Mouse (Mus musculus) neural tube, embryonic 13.5 days (tissue): ENCODE data around the gene Cd53. TPM values are rescaled to one million over a fixed set of nuclear protein-coding genes. Genes with fewer than 3 reads are reported as not detected.

Experiments used
- ATAC-seq: fragments of 200-750 bp; cut with Nextera tagmentation; 2 replicates; pipeline ENCODE4 v1.8.0; 2017; ENCODE audit warnings: low read depth, mild to moderate bottlenecking, moderate TSS enrichment, moderate library complexity
- H3K27ac ChIP-seq: fragments of 300-500 bp; sonication (generic); replicated peaks from 2 replicates; pipeline ENCODE4 v1.5.1; 2015; ENCODE audit warnings: moderate library complexity, mild to moderate bottlenecking, inconsistent platforms
- H3K27me3 ChIP-seq: fragments of 300-500 bp; sonication (generic); 2 replicates; pipeline ENCODE4 v1.6.1; 2015; ENCODE audit warnings: mild to moderate bottlenecking, inconsistent platforms
- H3K36me3 ChIP-seq: fragments of 300-500 bp; sonication (generic); 2 replicates; pipeline ENCODE4 v1.6.1; 2015; ENCODE audit warnings: mild to moderate bottlenecking, inconsistent platforms
- H3K4me1 ChIP-seq: fragments of 300-500 bp; sonication (generic); replicated peaks from 2 replicates; pipeline ENCODE4 v1.6.1; 2015; ENCODE audit warnings: inconsistent platforms
- H3K4me2 ChIP-seq: fragments of 300-500 bp; sonication (generic); 2 replicates; pipeline ENCODE4 v1.6.1; 2015; ENCODE audit warnings: inconsistent platforms, mild to moderate bottlenecking, moderate library complexity
- H3K4me3 ChIP-seq: fragments of 300-500 bp; sonication (generic); 2 replicates; pipeline ENCODE4 v1.5.1; 2015; ENCODE audit warnings: mild to moderate bottlenecking, inconsistent platforms
- H3K9ac ChIP-seq: fragments of 300-500 bp; sonication (generic); 2 replicates; pipeline ENCODE4 v1.6.1; 2015; ENCODE audit warnings: moderate library complexity, mild to moderate bottlenecking, inconsistent platforms
- H3K9me3 ChIP-seq: fragments of 300-500 bp; sonication (generic); 2 replicates; pipeline ENCODE4 v1.6.1; 2016; ENCODE audit warnings: inconsistent platforms
- WGBS: fragments of 180-500 bp; shearing (Covaris S2); methylation state at CpG from one replicate; pipeline ENCODE4 v1.1.7; 2015; 5-methylcytosine and 5-hydroxymethylcytosine counted together
- polyA plus RNA-seq: library from polyadenylated mRNA; unstranded; fragments of >200 nt; fragmentation: Nextera tagmentation; extraction: Ambion mirVana; gene quantifications from 2 replicates; pipeline ENCODE4 v1.2.1, GENCODE M21; 2015

Gene Cd53
- 5.5 and 6.9 TPM in 2 replicates for polyA plus RNA-seq

GRCm38 (mm10) chr3:106789930-106790329 is at the start of gene Cd53:
TSS of gene Cd53 (minus strand) at chr3:106790149.
- no peak within 1 kb of the TSS for H3K9ac ChIP-seq
- 88% methylated on average over 2 of the region's 2 CpGs for WGBS

GRCm38 (mm10) chr3:106832107-106832506 is 42.2 kb upstream of the Cd53 start:
- H3K9me3 ChIP-seq: peaks cover 15% of the 10 kb centered on the region; the same call in 1 of the 2 replicates
- H3K9ac ChIP-seq: no peak overlapping the region
- no peak overlapping the region for H3K27ac ChIP-seq
- no peaks in the 10 kb centered on the region for H3K27me3 ChIP-seq
- no peaks in the 10 kb centered on the region for H3K36me3 ChIP-seq
- no peaks in the 10 kb centered on the region for H3K4me1 ChIP-seq
- ATAC-seq: no peak
- no peak overlapping the region for H3K4me3 ChIP-seq
- 100% methylated on average over 1 of the region's 1 CpGs for WGBS
- H3K4me2 ChIP-seq: no peak overlapping the region

More at GRCm38 (mm10) chr3:106789930-106790329, at the start of gene Cd53:
- no peaks in the 10 kb centered on the region for H3K4me1 ChIP-seq
- no peaks in the 10 kb centered on the region for H3K36me3 ChIP-seq
- no peak for ATAC-seq
- no peak within 1 kb of the TSS for H3K4me3 ChIP-seq
- H3K4me2 ChIP-seq: no peak within 1 kb of the TSS
- H3K27me3 ChIP-seq: no peaks in the 10 kb centered on the region
- no peak within 1 kb of the TSS for H3K27ac ChIP-seq
- peaks cover 6% of the 10 kb centered on the region; the same call in 1 of the 2 replicates for H3K9me3 ChIP-seq

DNA sequence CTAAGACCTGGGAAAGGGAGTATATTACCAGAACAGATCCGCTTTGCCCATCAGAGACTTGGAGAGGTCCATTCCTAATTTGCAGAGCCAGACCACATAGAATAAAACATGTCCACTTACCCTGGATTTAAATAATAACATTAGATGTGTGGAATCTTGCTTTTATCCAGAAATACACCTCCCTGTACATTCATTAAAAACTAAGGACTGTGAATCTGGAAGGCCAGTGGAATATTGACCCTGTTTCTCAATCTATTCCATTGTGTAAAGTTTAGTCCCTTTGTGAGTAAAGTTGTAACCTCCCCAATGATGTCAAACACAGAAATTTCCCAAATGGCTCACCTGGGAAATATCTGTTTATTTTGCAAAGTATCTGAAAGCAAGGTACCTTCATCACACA is 36.2 kb upstream of the Cd53 start, which contains the start of gene Olfr266:
TSS of gene Olfr266 (minus strand) at position 101 of the 400 bp plus-strand sequence.
- no peak within 1 kb of the TSS for H3K27ac ChIP-seq
- H3K9me3 ChIP-seq: no peaks in the 10 kb centered on the region
- H3K4me3 ChIP-seq: no peak within 1 kb of the TSS
- ATAC-seq: no peak
- H3K36me3 ChIP-seq: no peaks in the 10 kb centered on the region
- no peak within 1 kb of the TSS for H3K4me2 ChIP-seq
- no peaks in the 10 kb centered on the region for H3K4me1 ChIP-seq
- H3K9ac ChIP-seq: no peak within 1 kb of the TSS
- 78% methylated on average over 1 of the region's 1 CpGs for WGBS
- no peaks in the 10 kb centered on the region for H3K27me3 ChIP-seq

GRCm38 (mm10) chr3:106817676-106818075 is 27.7 kb upstream of the Cd53 start:
- H3K4me1 ChIP-seq: no peaks in the 10 kb centered on the region
- H3K4me2 ChIP-seq: no peak overlapping the region
- no peak for ATAC-seq
- H3K27ac ChIP-seq: no peak overlapping the region
- 0 out of 2 replicates have a peak, but pooled peaks cover 3% of the 10 kb centered on the region for H3K9me3 ChIP-seq
- WGBS: 84% methylated on average over 2 of the region's 2 CpGs
- no peak overlapping the region for H3K9ac ChIP-seq
- no peaks in the 10 kb centered on the region for H3K27me3 ChIP-seq
- no peak overlapping the region for H3K4me3 ChIP-seq
- H3K36me3 ChIP-seq: no peaks in the 10 kb centered on the region

- no peaks in the 10 kb centered on the region for H3K4me1 ChIP-seq
- ATAC-seq: no peak
- H3K9ac ChIP-seq: no peak overlapping the region
- no peak overlapping the region for H3K4me2 ChIP-seq
- no peaks in the 10 kb centered on the region for H3K27me3 ChIP-seq
- H3K27ac ChIP-seq: no peak overlapping the region
- H3K9me3 ChIP-seq: no peaks in the 10 kb centered on the region
- H3K36me3 ChIP-seq: no peaks in the 10 kb centered on the region
- WGBS: 74% methylated on average over 2 of the region's 2 CpGs
- no peak overlapping the region for H3K4me3 ChIP-seq
These were observed 19.2 kb upstream of the Cd53 start for GRCm38 (mm10) chr3:106808972-106809695.

DNA sequence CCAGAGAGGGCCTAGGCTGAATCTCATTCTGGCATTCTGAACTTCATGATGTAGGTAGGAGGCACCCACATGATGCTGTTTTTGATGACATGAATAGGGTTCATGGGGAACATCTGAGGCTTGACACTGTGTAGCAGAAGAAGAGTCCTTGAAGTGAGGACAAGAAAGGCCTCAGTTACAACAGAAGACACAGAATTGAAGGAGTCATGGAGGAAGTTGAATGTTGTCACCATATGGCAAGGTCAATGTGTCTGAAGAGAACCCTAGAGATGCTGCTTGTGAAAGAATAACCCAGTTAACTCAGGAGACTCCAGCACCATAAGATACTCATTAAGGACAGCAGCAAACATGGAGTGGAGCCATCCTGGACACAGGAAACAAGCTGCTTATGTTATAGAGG is 8.1 kb upstream of the Cd53 start:
- H3K27ac ChIP-seq: no peak overlapping the region

DNA sequence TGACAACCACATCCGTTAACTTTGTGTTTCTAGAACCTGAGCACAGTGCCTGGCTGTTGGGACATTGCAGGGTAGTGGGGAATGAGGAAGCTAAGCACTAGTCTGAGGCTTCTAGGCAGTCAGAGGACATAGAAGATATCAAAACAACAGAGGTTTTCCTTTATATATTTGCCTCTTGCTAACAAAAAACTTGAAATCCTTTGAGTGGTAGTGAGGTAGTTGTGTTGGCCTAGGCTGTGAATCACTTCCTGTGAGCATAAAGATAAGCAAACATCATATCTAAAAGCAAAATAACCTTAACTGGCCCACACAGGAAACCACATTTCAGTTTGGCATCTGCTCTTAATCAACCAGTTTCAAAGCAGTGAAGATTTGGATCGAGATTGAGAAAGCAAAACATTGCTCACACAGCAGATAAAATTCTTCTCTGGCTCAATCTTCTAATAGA is 1.5 kb downstream of the Cd53 start:
- Histone ChIP-seq H3K4me1 (no peaks in the 10 kb centered on the region), H3K9me3 (peaks cover 3% of the 10 kb centered on the region; the same call in 1 of the 2 replicates), H3K27ac (no peak overlapping the region), H3K27me3 (no peaks in the 10 kb centered on the region), H3K4me3 (no peak overlapping the region), H3K4me2 (no peak overlapping the region), H3K9ac (no peak overlapping the region), H3K36me3 (no peaks in the 10 kb centered on the region)
- WGBS: 64% methylated on average over 2 of the region's 2 CpGs
- no peak for ATAC-seq

More for the DNA sequence above, 8.1 kb upstream of the Cd53 start:
- no peak overlapping the region for H3K4me2 ChIP-seq
- ATAC-seq: no peak
- H3K4me1 ChIP-seq: no peaks in the 10 kb centered on the region
- no peak overlapping the region for H3K4me3 ChIP-seq
- H3K9me3 ChIP-seq: peaks cover 6% of the 10 kb centered on the region; the same call in 1 of the 2 replicates
- H3K36me3 ChIP-seq: no peaks in the 10 kb centered on the region
- H3K9ac ChIP-seq: no peak overlapping the region
- H3K27me3 ChIP-seq: no peaks in the 10 kb centered on the region

DNA sequence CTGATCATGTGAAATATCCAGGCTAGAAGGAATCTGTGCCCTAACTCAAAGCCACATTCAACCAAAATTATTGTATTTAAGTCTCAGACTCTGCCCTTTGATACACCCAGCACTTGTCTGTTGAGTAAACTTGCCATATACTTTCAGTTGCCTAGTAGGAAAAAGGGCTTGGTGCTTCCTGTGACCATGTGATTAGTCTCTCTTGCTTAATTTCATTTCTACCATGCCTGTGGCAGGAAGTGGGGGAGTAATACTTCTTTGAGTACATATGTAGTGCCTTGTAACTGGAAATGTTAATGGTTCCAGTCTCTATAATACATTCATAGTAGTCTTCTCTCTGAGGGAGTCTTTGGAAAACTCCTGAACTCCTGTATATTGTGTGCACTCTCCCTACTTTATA is 2.0 kb downstream of the Cd53 start:
- Histone ChIP-seq H3K36me3 (no peaks in the 10 kb centered on the region), H3K4me3 (no peak overlapping the region), H3K4me1 (no peaks in the 10 kb centered on the region), H3K27ac (no peak overlapping the region), H3K27me3 (no peaks in the 10 kb centered on the region), H3K9ac (no peak overlapping the region), H3K4me2 (no peak overlapping the region), H3K9me3 (no peaks in the 10 kb centered on the region)
- no peak for ATAC-seq

GRCm38 (mm10) chr3:106785130-106785529 is 4.8 kb downstream of the Cd53 start:
- WGBS: 77% methylated on average over 3 of the region's 3 CpGs
- Histone ChIP-seq H3K9ac (no peak overlapping the region), H3K4me2 (no peak overlapping the region), H3K27me3 (no peaks in the 10 kb centered on the region), H3K4me1 (no peaks in the 10 kb centered on the region), H3K36me3 (no peaks in the 10 kb centered on the region), H3K4me3 (no peak overlapping the region), H3K27ac (no peak overlapping the region), H3K9me3 (no peaks in the 10 kb centered on the region)
- ATAC-seq: no peak

- no peak overlapping the region for H3K4me2 ChIP-seq
- H3K9me3 ChIP-seq: no peaks in the 10 kb centered on the region
- no peaks in the 10 kb centered on the region for H3K27me3 ChIP-seq
- no peaks in the 10 kb centered on the region for H3K36me3 ChIP-seq
- 93% methylated on average over 1 of the region's 1 CpGs for WGBS
- H3K27ac ChIP-seq: no peak overlapping the region
- ATAC-seq: no peak
- H3K4me1 ChIP-seq: no peaks in the 10 kb centered on the region
- no peak overlapping the region for H3K9ac ChIP-seq
- H3K4me3 ChIP-seq: no peak overlapping the region
These were observed 18.1 kb downstream of the Cd53 start for GRCm38 (mm10) chr3:106771834-106772233.

DNA sequence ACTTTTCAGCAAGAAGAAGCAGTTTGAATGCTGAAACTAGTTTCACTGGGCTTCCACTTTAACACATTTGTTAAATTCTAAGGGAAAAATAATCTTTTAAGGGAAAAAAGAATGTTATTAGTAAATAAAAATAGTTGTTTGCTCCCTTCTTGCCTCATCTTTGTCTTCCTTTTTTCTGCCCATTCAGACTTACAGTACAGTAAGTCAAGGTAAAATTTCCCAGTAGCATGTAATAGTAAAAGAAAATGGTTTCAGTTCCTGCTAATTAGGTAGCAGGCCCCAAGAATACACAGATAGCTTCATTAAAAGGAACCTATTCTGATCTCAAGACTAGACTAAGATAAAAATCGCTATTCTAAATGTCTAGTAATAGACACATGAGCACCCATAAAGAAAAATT is 34.1 kb downstream of the Cd53 start:
- H3K27ac ChIP-seq: no peak overlapping the region
- no peaks in the 10 kb centered on the region for H3K36me3 ChIP-seq
- ATAC-seq: no peak
- H3K4me1 ChIP-seq: no peaks in the 10 kb centered on the region
- no peaks in the 10 kb centered on the region for H3K27me3 ChIP-seq
- H3K9ac ChIP-seq: no peak overlapping the region
- 73% methylated on average over 1 of the region's 1 CpGs for WGBS
- no peak overlapping the region for H3K4me2 ChIP-seq
- H3K9me3 ChIP-seq: no peaks in the 10 kb centered on the region
- no peak overlapping the region for H3K4me3 ChIP-seq

DNA sequence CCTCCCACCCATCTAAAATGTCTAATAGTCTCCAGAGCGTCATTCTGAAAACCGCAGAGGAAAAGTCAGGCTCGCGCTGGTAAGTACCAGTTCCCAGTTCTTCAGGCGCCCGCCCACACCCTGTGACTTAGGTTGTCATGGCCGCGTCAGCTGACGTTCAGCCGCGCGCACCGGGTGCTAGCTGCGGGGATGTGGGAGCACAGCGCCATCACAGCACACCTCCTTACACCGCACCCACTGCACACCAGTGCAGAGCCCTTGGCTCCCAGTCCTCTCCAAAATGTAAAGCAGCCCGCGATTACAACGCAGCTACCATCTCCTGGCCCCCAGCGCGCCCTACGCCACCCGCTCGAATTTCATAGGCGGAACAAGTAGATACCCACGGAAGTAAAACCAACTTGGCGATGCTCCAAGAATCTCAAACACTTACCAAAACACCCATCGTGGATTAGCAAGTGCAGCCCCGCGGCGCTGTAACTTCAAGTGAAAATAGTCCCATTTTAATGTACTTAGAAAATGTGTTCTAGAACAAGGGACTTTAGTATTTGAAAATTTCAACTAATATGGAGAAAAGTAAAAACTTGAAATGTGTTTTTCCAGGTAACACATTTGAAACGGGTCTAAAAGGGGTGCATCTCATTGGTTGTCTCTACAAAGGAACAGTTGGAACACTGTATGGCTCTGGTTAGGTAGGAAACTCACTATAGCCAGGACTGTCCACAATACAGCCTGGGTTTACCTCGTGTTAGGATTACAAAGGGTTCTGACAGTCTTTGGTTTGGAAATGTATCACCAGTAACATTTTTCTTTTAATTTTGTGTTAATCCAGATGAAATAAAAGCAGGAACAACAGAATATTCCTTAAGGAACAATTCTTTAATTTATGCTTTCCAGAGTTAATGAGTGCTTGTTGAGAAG is 67.7 kb downstream of the Cd53 start:
- H3K9me3 ChIP-seq: peaks cover 4% of the 10 kb centered on the region
- 1% methylated on average over 33 of the region's 33 CpGs for WGBS

More for the DNA sequence above, 67.7 kb downstream of the Cd53 start:
- peaks cover 15% of the 10 kb centered on the region; the same call in 1 of the 2 replicates for H3K27me3 ChIP-seq
- H3K4me3 ChIP-seq: peak overlapping the region; percentile 54
- peak overlapping the region; percentile 74 for H3K9ac ChIP-seq
- H3K36me3 ChIP-seq: peaks cover 4% of the 10 kb centered on the region; the same call in 1 of the 2 replicates
- peaks cover 4% of the 10 kb centered on the region; the same call in 1 of the 2 replicates for H3K4me1 ChIP-seq
- ATAC-seq: peak; percentile 97
- H3K4me2 ChIP-seq: peak overlapping the region; percentile 63
- peak overlapping the region; percentile 93 for H3K27ac ChIP-seq
